Mouse (Mus musculus): Measurements from ENCODE around the gene Gm10382. TPM values are rescaled to one million over a fixed set of nuclear protein-coding genes. Genes with fewer than 3 reads are reported as not detected.
A peak's percentile ranks its signal among the peaks of the same experiment; 100 is the strongest.

The Gm10382 gene
- polyA plus RNA-seq, 1 experiment from 2014 or later: 4.1 TPM

DNA sequence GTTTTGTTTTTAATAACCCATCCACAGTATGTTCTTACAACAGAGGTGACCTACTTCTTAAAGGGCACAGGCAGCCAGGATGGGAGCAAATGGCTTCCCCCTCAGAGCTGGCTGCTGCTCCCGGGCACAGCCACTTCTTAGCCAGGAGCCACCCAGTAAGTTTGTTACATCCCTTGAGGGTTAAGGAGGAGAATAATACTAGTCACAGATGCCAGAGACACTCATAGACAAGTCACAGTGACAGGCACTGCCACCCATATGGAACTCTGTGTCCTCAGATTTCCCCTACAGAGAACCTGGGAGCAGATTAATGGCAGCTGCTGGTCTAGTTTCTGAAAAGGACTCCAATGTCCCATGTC lies 3.5 kb downstream of the Gm10382 start:
- DNase-seq (ENCODE audit: low read depth, low spot score): no peak
- in situ Hi-C loops (cut with MboI; ENCODE audit: low pct_unique_long_range_greater_than_20kb): no loop called here

DNA sequence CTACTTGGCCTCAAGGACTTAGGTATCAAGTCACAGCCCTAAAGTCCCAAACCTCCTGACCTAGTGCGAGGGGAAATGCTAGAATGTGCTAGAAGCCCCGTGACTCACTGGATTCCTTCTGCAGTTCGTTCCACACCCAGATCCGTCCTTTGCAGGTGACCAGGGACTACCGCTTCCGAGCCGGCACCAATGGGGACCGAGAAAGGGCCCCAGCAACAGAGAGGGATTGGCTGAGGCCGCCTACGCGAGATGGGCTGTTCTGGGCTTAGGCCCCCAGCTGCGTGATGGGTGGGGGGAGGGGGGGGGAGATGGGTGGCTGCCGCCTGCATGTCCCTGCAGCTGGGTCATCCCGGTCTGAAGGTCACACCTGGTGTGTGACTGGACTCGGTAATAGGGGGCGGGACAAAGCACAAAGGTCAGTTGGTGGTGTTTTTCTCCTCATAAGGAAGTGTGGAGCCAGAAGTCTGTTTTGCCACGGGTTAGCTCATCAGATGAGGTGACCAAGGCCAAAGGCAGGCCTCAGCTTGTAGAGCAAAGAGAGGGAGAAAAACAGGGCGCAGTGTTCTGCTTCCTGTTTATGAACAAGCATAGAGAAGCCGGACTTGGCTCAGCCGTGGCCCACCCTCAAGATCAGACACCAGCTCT lies 4.0 kb downstream of the Gm10382 start:
- DNase-seq (ENCODE audit: low read depth, low spot score) (peak; percentile 99), ATAC-seq (peak; percentile 74)
- CTCF ChIA-PET: interaction anchor here (2.1 to 5.4 kb wide), 2 partner anchors 9 to 12 kb away, joined by 8 to 37 read pairs; no protein-coding TSS in a partner anchor
- no peaks in the 10 kb centered on the region for H3K27me3 ChIP-seq
- POLR2A ChIA-PET: interaction anchor here (0.6 to 5.7 kb wide), 5 partner anchors 10 to 83 kb away, joined by 3 to 73 read pairs (median 4); no protein-coding TSS in a partner anchor
- no peak for TF ChIP-seq CTCF (IDR thresholded peaks at IDR 0.05)
- in situ Hi-C loops (cut with MboI; ENCODE audit: low pct_unique_long_range_greater_than_20kb): no loop called here

More for the DNA sequence above, 3.5 kb downstream of the Gm10382 start:
- H3K27me3 ChIP-seq: no peaks in the 10 kb centered on the region
- ChIA-PET POLR2A (interaction anchor here (0.6 to 5.7 kb wide), 5 partner anchors 10 to 83 kb away, joined by 3 to 73 read pairs (median 4); no protein-coding TSS in a partner anchor), CTCF (interaction anchor here (1.3 to 5.4 kb wide), 3 partner anchors 9 to 19 kb away, joined by 5 to 37 read pairs (median 8); no protein-coding TSS in a partner anchor)
- TF ChIP-seq CTCF (IDR thresholded peaks at IDR 0.05): no peak
- peak; percentile 0 for ATAC-seq

DNA sequence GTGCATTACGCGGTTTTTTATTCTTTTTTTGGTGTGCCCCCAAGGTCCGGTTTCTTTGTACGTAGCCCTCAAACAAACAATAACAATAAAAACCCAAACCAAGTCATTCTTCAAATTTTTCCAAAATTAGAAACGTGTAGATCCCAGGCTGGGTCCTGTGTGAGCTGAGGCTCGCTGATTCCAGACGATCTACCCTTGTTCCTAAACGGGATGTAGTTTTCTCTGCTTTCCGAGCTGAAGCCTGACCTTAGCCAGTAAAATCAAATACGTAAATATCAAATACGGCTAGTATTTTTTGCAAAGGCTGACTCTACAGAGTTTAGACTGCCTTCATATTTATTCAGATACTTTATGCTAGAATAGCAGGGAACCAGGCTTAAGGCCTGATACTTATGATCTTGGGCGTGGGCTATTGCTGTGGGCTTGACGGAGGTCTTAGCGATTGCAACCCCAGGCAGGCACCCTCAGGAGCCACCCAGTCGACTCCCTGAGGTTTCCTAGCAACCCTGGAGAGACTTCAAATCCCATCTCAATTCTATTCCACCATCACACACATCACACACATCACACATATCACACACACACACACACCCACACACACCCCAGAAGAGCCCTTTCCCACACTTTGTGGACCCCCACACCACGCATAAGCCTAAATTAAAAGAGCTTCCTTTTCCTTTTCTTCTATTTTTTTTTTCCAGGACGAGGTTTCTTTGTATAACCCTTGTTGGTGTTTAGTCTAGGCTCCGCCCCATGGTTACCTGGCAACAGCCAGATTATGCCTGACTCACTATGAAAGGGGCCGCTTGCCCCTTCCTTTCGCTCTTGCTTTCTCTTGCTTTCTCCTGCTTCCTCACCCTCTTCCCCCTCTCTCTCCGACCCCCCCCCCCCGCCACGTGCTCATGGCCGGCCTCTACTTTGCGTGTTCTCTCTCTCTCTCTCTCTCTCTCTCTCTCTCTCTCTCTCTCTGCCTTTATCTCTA lies 4.8 kb downstream of the Gm10382 start:
- no peaks in the 10 kb centered on the region for H3K27me3 ChIP-seq
- ATAC-seq: no peak
- in situ Hi-C loops (cut with MboI; ENCODE audit: low pct_unique_long_range_greater_than_20kb): no loop called here
- TF ChIP-seq CTCF (IDR thresholded peaks at IDR 0.05): no peak
- ChIA-PET POLR2A (interaction anchor here (0.6 to 5.7 kb wide), 4 partner anchors 11 to 646 kb away, joined by 3 to 73 read pairs (median 7); no protein-coding TSS in a partner anchor), CTCF (interaction anchor here (1.4 to 5.4 kb wide), 3 partner anchors 10 to 18 kb away, joined by 4 to 37 read pairs (median 8); no protein-coding TSS in a partner anchor)
- no peak for DNase-seq (ENCODE audit: low read depth, low spot score)

DNA sequence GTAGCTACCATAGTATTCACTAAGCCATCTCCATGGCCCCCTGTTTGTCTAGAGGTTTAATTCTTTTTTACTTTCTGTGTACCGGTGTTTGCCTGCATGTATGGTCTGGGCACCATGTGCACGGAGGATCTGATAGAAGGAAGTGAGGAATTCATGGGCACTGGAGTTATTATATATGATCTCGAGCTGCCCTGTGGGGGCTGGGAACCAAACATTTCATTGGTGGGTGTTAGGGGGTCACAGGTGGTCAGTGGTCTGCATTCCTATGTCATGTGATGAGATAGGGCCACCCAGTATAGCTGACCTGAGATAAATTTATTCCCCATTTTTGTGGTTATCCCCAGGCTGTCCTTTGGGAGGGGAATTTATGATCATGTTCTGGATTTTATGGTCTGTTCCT lies 5.9 kb downstream of the Gm10382 start:
- ATAC-seq (no peak), DNase-seq (ENCODE audit: low read depth, low spot score) (no peak)
- in situ Hi-C loops (cut with MboI; ENCODE audit: low pct_unique_long_range_greater_than_20kb): no loop called here
- H3K27me3 ChIP-seq: no peaks in the 10 kb centered on the region
- TF ChIP-seq CTCF (IDR thresholded peaks at IDR 0.05): no peak
- ChIA-PET POLR2A (interaction anchor here (1.1 to 5.7 kb wide), 2 partner anchors 11 to 12 kb away, joined by 3 to 73 read pairs; no protein-coding TSS in a partner anchor), CTCF (interaction anchor here (1.4 to 5.4 kb wide), 4 partner anchors 11 to 20 kb away, joined by 3 to 37 read pairs (median 4); no protein-coding TSS in a partner anchor)

DNA sequence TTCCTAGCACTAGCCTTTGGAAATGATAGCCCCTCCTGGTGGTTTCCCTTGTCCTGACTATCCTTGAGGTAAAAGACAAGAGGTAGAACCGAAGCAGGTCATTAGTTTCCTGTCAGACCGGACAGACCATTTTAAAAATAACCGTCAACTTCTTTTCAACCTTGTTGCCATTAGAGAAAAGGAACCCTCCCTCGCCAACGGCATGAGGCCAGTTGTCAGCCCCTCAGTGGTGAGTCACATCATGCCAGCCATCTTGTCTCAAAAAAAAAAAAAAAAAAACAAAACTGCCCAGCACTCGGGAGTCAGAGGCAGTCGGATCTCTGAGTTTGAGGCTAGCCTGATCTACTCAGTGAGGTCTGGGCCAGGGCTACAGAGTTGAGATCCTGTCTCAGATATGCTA lies 11.8 kb downstream of the Gm10382 start:
- TF ChIP-seq CTCF (IDR thresholded peaks at IDR 0.05): no peak

DNA sequence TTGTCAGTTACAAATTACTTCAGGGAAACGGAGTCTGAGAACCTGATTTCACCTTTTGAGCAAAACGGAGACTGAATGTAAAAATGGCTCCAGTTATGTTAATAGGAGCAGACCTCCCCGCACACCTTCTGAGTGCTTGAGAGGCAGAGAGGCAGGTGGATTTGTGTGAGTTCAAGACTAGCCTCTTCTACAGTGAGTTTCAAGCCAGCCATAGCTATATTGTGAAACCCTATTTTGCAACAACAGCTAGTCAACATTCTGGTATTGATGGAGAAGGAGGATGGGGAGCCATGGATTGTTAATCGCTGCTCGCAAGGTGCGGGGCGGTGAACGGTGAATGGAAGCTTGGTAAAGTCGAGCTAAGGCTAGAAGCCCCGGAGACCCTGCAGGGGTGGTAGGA lies 13.4 kb downstream of the Gm10382 start:
- no peak for TF ChIP-seq CTCF (IDR thresholded peaks at IDR 0.05)
- in situ Hi-C loops (cut with MboI; ENCODE audit: low pct_unique_long_range_greater_than_20kb): no loop called here
- DNase-seq (ENCODE audit: low read depth, low spot score): no peak
- POLR2A ChIA-PET: interaction anchor here (1.2 kb wide), 1 partner anchor 18 kb away, joined by 3 read pairs; no protein-coding TSS in a partner anchor
- no peak for ATAC-seq
- CTCF ChIA-PET: no interaction called here
- H3K27me3 ChIP-seq: no peaks in the 10 kb centered on the region

More for the DNA sequence above, 11.8 kb downstream of the Gm10382 start:
- ChIA-PET CTCF (no interaction called here), POLR2A (no interaction called here)
- no peak for DNase-seq (ENCODE audit: low read depth, low spot score)
- H3K27me3 ChIP-seq: no peaks in the 10 kb centered on the region
- in situ Hi-C loops (cut with MboI; ENCODE audit: low pct_unique_long_range_greater_than_20kb): no loop called here
- no peak for ATAC-seq

DNA sequence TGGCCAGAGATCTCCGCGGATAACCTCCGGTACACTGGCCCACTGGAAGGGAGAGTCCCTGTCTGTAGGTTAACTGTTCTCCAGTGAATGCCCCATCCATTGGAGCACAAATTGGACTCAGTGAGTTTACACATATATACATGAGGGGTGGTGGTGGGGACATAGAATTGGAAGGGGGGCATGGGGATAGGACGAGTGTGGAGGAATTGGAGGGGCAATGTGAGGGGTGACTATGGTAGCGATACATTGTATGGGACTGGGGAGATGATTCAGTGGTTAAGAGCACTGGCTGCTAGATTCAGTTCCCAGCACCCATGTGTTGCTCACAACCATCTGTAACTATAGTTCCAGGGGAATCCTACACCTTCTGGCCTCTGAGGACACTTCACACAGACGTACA lies 13.9 kb downstream of the Gm10382 start:
- no peak for ATAC-seq
- no peak for TF ChIP-seq CTCF (IDR thresholded peaks at IDR 0.05)

DNA sequence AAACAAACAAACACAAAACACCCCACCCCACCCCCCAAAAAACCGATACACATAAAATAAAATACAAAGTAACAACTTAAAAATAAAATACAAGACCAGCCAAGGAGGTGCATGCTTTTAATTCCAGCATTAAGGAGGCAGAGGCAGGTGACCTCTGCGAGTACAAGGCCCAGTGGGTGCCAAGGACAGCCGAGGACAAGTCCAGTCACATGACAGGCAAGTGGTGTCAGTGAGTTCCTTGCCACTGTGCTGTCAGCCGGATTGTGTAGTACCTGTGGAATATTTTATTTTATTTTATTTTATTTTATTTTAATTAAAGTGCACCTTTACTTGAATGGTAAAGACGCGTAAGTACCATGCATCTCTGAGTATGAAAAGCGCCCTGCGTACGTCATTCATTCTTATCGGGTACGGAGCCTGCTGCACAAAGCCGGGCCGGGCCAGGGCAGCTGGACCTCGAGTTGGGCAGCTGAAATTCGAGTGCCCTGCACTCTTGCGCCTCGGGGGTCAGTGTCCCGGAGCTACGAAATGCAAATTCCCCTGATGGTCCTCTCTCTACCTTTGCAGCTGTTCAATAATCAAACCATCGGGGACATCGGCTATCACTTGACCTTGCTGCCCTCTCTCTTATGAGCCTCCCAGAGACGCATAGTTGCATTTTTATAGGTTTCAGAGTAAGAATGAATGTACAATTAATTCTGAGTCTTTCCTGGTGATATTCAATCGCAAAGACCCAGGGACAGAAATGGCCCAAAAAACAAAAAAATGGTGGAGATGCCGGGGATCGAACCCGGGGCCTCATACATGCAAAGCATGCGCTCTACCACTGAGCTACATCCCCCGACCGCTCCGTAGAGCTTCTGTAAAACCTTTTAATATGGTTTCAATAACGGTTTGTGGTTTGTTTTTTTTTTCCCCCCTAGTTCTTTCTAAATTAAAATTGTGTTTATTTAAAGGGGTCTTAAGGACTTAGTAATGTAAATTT lies 14.7 kb downstream of the Gm10382 start:
- ChIA-PET CTCF (interaction anchor here (2.2 to 4.6 kb wide), 3 partner anchors 9 to 25 kb away, joined by 7 to 37 read pairs (median 23); no protein-coding TSS in a partner anchor), POLR2A (interaction anchor here (1.2 to 4.8 kb wide), 3 partner anchors 10 to 20 kb away, joined by 3 to 73 read pairs (median 32); no protein-coding TSS in a partner anchor)
- H3K27me3 ChIP-seq: no peaks in the 10 kb centered on the region
- in situ Hi-C loops (cut with MboI; ENCODE audit: low pct_unique_long_range_greater_than_20kb): no loop called here
- ATAC-seq (no peak), DNase-seq (ENCODE audit: low read depth, low spot score) (no peak)
- TF ChIP-seq CTCF (IDR thresholded peaks at IDR 0.05): no peak

More for the DNA sequence above, 13.9 kb downstream of the Gm10382 start:
- in situ Hi-C loops (cut with MboI; ENCODE audit: low pct_unique_long_range_greater_than_20kb): no loop called here
- ChIA-PET CTCF (no interaction called here), POLR2A (interaction anchor here (1.2 kb wide), 1 partner anchor 18 kb away, joined by 3 read pairs; no protein-coding TSS in a partner anchor)
- H3K27me3 ChIP-seq: no peaks in the 10 kb centered on the region
- no peak for DNase-seq (ENCODE audit: low read depth, low spot score)

DNA sequence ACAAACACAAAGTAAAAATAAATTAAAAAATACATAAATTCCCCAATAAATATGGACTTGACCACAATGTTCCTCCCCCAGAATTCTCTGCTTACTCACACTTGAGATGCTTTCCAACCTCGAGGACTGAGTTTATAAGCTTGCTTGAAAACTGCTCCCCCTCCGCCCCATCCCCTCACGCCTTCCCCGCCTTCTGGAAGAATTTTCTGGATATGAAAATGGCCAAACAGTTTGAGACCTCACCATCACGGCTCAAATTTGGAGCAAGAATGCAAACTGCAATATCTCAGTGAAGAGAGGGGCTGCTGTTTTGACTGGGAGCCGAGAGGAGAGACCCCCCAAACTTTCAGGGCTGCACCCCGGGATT lies 15.4 kb downstream of the Gm10382 start:
- CTCF ChIA-PET: interaction anchor here (2.2 to 4.6 kb wide), 3 partner anchors 10 to 25 kb away, joined by 7 to 37 read pairs (median 23); no protein-coding TSS in a partner anchor
- ATAC-seq (no peak), DNase-seq (ENCODE audit: low read depth, low spot score) (no peak)
- no peaks in the 10 kb centered on the region for H3K27me3 ChIP-seq
- no peak for TF ChIP-seq CTCF (IDR thresholded peaks at IDR 0.05)
- in situ Hi-C loops (cut with MboI; ENCODE audit: low pct_unique_long_range_greater_than_20kb): no loop called here
- POLR2A ChIA-PET: interaction anchor here (4.3 to 4.8 kb wide), 2 partner anchors 11 to 20 kb away, joined by 32 to 73 read pairs; no protein-coding TSS in a partner anchor
